Mouse (Mus musculus) limb, embryonic 12.5 days (tissue): Measurements from ENCODE around the gene Syce3. TPM values are rescaled to one million over a fixed set of nuclear protein-coding genes. Genes with fewer than 3 reads are reported as not detected.

Experiments
- ATAC-seq: fragments of 200-750 bp; cut with Nextera tagmentation; 2 replicates; pipeline ENCODE4 v1.8.0; 2017; ENCODE audit warnings: low read depth, moderate TSS enrichment; ENCODE audit not compliant: insufficient number of reproducible peaks, insufficient read depth, low FRiP score, low TSS enrichment
- H3K27ac ChIP-seq: fragments of 300-500 bp; sonication (generic); 2 replicates; pipeline ENCODE4 v1.5.1; 2016; ENCODE audit warnings: mild to moderate bottlenecking, moderate library complexity
- H3K27me3 ChIP-seq: fragments of 300-500 bp; sonication (generic); 2 replicates; pipeline ENCODE4 v1.6.1; 2016; ENCODE audit warnings: mild to moderate bottlenecking, moderate library complexity
- H3K36me3 ChIP-seq: fragments of 300-500 bp; sonication (generic); 2 replicates; pipeline ENCODE4 v1.6.1; 2016; ENCODE audit warnings: mild to moderate bottlenecking, moderate library complexity
- H3K4me1 ChIP-seq: fragments of 300-500 bp; sonication (generic); replicated peaks from 2 replicates; pipeline ENCODE4 v1.6.1; 2016
- H3K4me2 ChIP-seq: fragments of 300-500 bp; sonication (generic); 2 replicates; pipeline ENCODE4 v1.6.1; 2016; ENCODE audit warnings: mild to moderate bottlenecking, moderate library complexity
- H3K4me3 ChIP-seq: fragments of 300-500 bp; sonication (generic); replicated peaks from 2 replicates; pipeline ENCODE4 v1.5.1; 2016; ENCODE audit warnings: mild to moderate bottlenecking
- H3K9ac ChIP-seq: fragments of 300-500 bp; sonication (generic); replicated peaks from 2 replicates; pipeline ENCODE4 v1.6.1; 2016; ENCODE audit warnings: mild to moderate bottlenecking, moderate library complexity
- H3K9me3 ChIP-seq: fragments of 300-500 bp; sonication (generic); 2 replicates; pipeline ENCODE4 v1.6.1; 2016; ENCODE audit warnings: mild to moderate bottlenecking, moderate library complexity
- WGBS: fragments of 180-500 bp; shearing (Covaris S2); methylation state at CpG from one replicate; pipeline ENCODE4 v1.1.7; 2016; 5-methylcytosine and 5-hydroxymethylcytosine counted together
- polyA plus RNA-seq: library from polyadenylated mRNA; unstranded; fragments of >200 nt; fragmentation: Nextera tagmentation; extraction: Ambion mirVana; gene quantifications from 2 replicates; pipeline ENCODE4 v1.2.1, GENCODE M21; 2016

Gene Syce3
- polyA plus RNA-seq, 1 experiment from 2014 or later = not detected

DNA sequence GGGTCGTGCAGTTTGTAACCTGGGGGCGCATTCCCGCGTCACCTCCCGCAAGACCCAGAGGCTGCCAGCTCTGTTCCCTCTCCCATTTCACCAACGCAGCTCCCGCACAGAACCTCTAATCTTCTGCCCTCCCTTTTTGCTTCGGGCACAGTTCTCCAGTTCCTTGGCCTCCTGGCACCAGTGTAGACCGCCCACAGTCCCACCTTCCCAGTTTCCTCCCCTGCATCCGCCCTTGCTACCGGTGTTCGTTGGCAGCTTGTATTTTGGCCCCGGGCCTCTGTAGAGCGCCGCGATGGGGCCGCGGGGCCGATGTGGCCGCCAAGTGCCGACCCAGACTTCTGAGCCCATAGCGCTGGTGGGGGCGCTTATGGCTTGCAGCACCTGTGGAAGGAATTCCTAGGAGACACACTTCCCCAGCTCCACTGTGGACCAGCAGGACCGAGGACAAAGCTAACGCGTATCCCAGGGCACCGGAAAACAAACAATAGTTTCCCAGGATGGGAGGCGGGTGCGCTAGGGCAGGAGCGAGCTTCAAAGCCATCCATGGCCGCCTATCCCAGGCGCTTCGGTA, 31.4 kb downstream of the Syce3 start, which contains the start of gene Odf3b:
TSS of gene Odf3b (minus strand) at position 452 of the 571 bp plus-strand sequence.
- no peak for ATAC-seq
- H3K27ac ChIP-seq = no peak within 1 kb of the TSS
- WGBS = under 1% methylated on average over 33 of the region's 33 CpGs

DNA sequence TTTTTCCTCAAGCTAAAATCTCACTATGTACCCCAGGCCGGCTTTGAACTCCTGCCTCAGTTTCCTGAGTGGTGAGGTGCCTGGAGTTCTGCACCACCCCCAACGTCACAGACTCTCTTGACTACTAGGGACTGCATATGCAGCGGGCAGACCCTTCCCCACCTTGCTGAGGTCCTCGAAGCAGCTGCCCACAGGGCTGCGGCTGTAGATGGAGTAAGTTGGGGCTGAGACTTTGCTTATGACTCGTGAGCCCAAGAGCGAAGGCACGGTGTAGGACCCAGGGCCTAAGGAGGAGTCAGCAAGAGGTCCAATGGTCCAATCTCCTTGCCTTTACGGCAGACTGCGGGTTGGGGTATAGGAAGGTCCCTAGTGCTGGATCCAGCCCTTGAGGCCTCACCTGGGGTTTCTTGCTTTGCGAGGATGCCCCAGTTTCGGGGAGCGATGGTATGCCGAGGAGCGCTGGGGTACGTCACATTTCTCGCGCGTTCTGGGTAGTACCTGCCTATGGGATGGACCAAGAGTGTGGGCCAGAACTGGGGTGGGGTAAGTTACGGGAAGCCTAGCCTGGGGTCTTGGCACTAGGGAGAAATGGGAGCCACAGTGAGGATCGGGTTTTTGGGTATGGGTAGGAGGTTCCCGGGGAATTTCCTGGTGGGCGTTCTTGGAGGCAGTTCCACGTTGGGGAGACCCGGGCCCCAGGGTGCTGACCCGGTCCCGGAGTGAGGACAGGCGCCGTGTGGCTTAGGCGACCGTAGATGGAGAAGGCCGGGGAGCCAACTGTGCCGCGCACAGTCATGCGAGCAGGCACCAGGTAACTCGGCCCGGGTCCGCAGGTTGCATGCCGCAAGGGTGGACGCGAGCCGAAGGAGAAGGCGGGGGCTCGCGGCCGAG, 32.1 kb downstream of the Syce3 start:
- peaks cover 25% of the 10 kb centered on the region for H3K4me1 ChIP-seq
- peak overlapping the region; percentile 42 for H3K4me3 ChIP-seq
- H3K36me3 ChIP-seq = no peaks in the 10 kb centered on the region
- ATAC-seq = no peak
- peaks cover 49% of the 10 kb centered on the region for H3K27me3 ChIP-seq
- 11% methylated on average over 46 of the region's 46 CpGs for WGBS
- H3K9ac ChIP-seq = peak overlapping the region; percentile 53
- H3K9me3 ChIP-seq = no peaks in the 10 kb centered on the region
- H3K4me2 ChIP-seq = peak overlapping the region; percentile 74
- no peak overlapping the region for H3K27ac ChIP-seq

More for the DNA sequence above, 31.4 kb downstream of the Syce3 start, which contains the start of gene Odf3b:
- peaks cover 25% of the 10 kb centered on the region for H3K4me1 ChIP-seq
- H3K4me3 ChIP-seq = peak within 1 kb of the TSS; percentile 42
- peaks cover 49% of the 10 kb centered on the region for H3K27me3 ChIP-seq
- H3K36me3 ChIP-seq = no peaks in the 10 kb centered on the region
- no peaks in the 10 kb centered on the region for H3K9me3 ChIP-seq
- H3K9ac ChIP-seq = peak within 1 kb of the TSS; percentile 53
- peak within 1 kb of the TSS; percentile 74 for H3K4me2 ChIP-seq

DNA sequence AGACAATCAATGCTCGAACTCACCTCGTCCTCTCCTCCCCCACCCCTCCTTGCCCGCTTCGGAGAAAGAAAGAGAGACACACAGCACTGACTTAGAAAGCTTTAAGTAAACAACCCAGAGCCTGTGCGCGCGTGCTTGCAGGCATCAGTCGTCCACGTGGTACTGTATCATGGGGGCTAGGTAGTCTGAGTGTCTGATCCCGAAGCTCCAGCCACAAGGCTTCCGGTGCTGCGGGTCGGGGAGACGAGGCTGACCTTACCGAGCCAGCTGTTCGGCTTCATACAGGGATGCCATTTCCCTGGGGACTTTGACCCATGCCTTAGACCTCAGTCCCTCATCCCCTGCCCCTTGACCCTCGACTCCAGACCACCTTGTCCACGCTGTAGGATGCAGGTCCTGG, 32.9 kb downstream of the Syce3 start:
- Histone ChIP-seq H3K4me2 (peak overlapping the region; percentile 26; the same call in 1 of the 2 replicates), H3K4me3 (no peak overlapping the region), H3K9me3 (no peaks in the 10 kb centered on the region), H3K27ac (no peak overlapping the region), H3K27me3 (peaks cover 49% of the 10 kb centered on the region), H3K4me1 (peaks cover 31% of the 10 kb centered on the region), H3K9ac (no peak overlapping the region), H3K36me3 (peaks cover 7% of the 10 kb centered on the region)
- ATAC-seq = no peak
- 5% methylated on average over 18 of the region's 18 CpGs for WGBS

DNA sequence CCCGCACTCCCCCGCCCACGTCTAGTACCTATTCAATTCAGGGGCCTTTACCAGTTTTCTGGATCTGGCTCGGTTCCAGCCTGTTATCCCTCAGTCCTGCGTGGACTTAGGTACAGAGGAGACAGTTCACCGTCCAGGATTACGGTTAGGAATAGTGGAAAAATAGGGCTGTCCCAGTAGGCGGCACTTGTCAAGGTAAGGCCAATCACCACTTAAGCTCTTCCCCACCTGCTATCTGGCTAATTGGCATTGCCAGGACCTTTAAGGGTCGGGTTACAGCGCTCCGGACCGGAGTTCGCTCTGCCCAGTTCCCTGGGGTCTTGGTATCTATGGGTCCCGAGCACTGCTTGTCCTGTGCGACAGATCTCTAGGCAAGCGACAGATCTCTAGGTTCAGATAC, 33.3 kb downstream of the Syce3 start, which contains the start of gene Tymp:
TSS of gene Tymp (minus strand) at position 83 of the 400 bp plus-strand sequence.
- Histone ChIP-seq H3K4me3 (no peak within 1 kb of the TSS), H3K9ac (no peak within 1 kb of the TSS), H3K36me3 (peaks cover 11% of the 10 kb centered on the region), H3K4me1 (peaks cover 31% of the 10 kb centered on the region), H3K4me2 (peak within 1 kb of the TSS; percentile 26; the same call in 1 of the 2 replicates), H3K27ac (no peak within 1 kb of the TSS), H3K27me3 (peaks cover 49% of the 10 kb centered on the region), H3K9me3 (no peaks in the 10 kb centered on the region)
- ATAC-seq = no peak
- WGBS = 13% methylated on average over 16 of the region's 16 CpGs

DNA sequence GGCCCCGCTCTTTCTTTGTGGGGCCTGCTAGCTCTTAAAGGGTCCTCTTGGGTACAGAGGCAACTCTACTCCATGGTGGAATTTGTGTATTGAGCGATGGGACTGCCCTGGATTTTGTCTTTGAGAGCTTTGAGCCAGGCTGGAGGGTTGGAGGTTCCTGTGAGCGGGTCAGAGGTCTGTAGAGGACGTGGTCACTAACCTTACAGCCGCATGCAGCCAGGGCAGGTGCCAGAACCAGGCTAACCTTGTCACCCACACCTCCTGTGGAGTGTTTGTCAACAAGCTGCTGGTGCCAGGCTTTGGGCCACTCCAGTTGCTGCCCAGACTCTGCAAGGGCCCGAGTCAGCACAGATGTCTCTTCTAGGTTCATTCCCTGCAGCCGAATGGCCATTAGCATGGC, 34.3 kb downstream of the Syce3 start:
- no peak overlapping the region for H3K4me2 ChIP-seq
- H3K27ac ChIP-seq = no peak overlapping the region
- H3K9ac ChIP-seq = no peak overlapping the region
- no peak for ATAC-seq
- H3K4me1 ChIP-seq = peaks cover 31% of the 10 kb centered on the region
- no peak overlapping the region for H3K4me3 ChIP-seq
- H3K9me3 ChIP-seq = no peaks in the 10 kb centered on the region
- H3K27me3 ChIP-seq = peaks cover 48% of the 10 kb centered on the region
- WGBS = 77% methylated on average over 7 of the region's 7 CpGs
- peaks cover 20% of the 10 kb centered on the region for H3K36me3 ChIP-seq

DNA sequence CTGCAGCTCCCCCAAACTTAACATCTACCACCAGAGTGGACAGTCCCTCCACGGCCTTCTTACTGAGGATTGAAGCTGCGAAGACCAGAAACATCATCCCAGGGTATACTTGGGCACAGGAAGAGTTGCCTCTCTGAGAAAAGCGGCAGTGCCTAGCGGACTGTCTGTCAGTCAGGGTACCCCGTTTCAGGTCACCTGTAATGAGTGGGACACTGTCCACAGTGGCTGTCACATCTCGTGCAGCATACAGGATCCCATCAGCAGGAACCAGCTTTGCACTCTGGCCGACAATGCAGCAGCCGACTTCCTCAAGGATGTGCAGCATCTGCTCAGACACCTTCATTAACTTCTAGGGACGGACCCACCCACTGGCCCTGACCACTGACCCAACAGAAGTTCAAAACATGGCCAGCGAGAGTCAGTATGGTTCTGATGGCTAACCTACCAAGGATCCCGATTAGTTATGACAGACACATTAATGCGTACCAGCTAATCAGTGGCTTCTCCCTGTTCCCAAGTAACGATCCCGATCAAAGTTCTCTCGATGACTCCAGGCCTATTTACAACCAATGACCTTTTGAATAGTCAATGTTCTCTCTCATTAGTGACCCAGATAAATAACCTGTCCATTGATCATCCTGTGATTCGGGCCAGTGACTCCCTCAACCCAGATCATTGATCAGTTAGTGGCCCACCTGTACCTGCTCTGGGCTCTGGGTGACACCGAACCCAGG, 35.3 kb downstream of the Syce3 start:
- Histone ChIP-seq H3K4me1 (peaks cover 31% of the 10 kb centered on the region), H3K36me3 (peaks cover 31% of the 10 kb centered on the region), H3K4me2 (0 out of 2 replicates have a peak overlapping the region, but pooled peaks have one; percentile 78), H3K4me3 (no peak overlapping the region), H3K27ac (no peak overlapping the region), H3K9ac (no peak overlapping the region; the same call in 1 of the 2 replicates), H3K9me3 (no peaks in the 10 kb centered on the region), H3K27me3 (peaks cover 40% of the 10 kb centered on the region)
- WGBS = 92% methylated on average over 17 of the region's 17 CpGs
- ATAC-seq = no peak

DNA sequence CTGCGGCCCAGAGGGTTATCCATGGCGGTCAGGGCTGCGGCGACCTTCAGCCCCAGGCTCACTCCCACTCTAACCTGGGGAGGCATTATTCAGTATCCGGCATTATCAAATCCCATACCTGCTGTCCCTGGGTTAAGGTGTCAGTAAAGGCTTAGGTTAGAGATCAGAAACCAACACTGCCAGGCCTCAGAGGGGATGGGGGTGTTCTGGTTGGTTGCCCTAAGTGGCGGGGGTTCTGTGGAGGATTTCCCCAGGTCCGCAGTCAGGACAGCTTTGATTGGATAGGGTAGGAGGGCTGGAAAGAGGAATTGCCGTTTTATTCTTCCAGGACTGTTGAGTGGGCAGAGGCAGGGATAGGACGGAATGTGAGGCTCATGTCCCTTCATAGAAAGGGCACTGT, 36.0 kb downstream of the Syce3 start:
- Histone ChIP-seq H3K27me3 (peaks cover 36% of the 10 kb centered on the region), H3K9me3 (no peaks in the 10 kb centered on the region), H3K4me2 (peak overlapping the region; percentile 78), H3K4me3 (peak overlapping the region; percentile 64), H3K4me1 (peaks cover 28% of the 10 kb centered on the region), H3K36me3 (peaks cover 37% of the 10 kb centered on the region), H3K27ac (peak overlapping the region; percentile 94), H3K9ac (peak overlapping the region; percentile 77)
- whole genome bisulfite sequencing = 51% methylated on average over 9 of the region's 9 CpGs
- ATAC-seq = no peak

DNA sequence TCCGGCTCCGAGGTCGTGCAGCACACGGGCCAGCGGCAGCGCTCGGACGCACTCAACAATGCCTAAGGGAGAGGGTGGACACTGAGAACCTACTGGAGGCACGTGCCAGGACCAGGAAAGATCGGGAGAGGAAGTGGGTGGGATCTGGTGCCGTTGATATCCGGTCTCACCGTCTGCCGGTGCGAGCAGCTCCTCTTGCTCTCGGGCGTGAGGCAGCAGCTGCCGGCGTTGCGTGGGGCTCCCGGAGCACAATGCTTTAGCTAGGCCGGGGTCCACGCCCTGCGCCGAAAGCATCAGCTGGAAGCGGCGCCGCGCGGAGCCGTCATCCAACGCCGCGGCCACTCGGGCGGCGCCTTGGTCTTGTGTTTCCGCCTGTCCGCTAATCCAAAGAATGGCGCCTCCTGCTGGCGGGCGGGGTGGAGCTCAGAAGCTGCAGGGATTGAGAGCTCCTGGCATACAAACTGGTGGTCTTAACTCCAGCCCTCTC, 36.5 kb downstream of the Syce3 start, which contains the start of gene Sco2:
TSS of gene Sco2 (minus strand) at position 85 of the 487 bp plus-strand sequence.
- peak within 1 kb of the TSS; percentile 94 for H3K27ac ChIP-seq
- under 1% methylated on average over 42 of the region's 42 CpGs for WGBS
- H3K9me3 ChIP-seq = no peaks in the 10 kb centered on the region
- peak within 1 kb of the TSS; percentile 78 for H3K4me2 ChIP-seq
- ATAC-seq = peak; percentile 56
- H3K9ac ChIP-seq = peak within 1 kb of the TSS; percentile 77
- H3K4me1 ChIP-seq = peaks cover 23% of the 10 kb centered on the region
- H3K27me3 ChIP-seq = peaks cover 31% of the 10 kb centered on the region
- H3K4me3 ChIP-seq = peak within 1 kb of the TSS; percentile 64
- peaks cover 43% of the 10 kb centered on the region for H3K36me3 ChIP-seq

DNA sequence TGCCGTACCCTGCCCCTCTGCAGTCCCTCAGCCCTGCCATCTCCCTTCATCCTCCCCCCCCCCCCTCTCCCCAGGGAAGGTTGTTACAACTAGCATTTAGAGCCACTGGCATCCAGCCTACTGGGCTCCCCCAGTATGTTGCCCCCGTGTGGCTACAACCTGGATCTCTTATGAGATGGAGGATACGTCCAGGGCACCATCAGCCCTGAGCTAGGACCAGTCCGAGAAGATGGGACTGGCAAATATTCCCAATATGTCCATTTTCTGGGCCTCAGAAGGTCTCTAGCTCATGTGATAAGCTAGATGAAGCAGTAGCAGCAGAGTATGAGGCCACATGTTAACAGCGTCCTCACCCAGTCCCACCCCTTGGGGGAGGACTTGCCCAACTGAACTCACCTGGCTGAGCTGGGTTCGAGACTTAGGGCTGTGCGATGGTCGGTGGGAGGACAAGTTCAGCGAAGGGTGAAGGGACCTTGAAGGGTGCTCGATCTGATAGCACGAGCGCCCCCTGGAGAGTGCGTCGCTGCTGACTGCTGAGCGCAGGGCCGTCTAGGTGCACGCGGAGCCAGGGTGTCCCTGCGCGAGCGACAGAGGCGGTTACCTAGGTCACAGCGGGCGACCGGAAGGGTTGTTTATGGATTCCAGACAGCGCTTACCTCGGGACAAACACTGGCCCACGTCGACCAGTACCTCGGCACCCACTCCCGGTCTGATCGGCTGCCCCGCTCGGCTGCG, 37.1 kb downstream of the Syce3 start:
- H3K27ac ChIP-seq = peak overlapping the region; percentile 94
- ATAC-seq = peak; percentile 56
- peaks cover 18% of the 10 kb centered on the region for H3K4me1 ChIP-seq
- peak overlapping the region; percentile 78 for H3K4me2 ChIP-seq
- peak overlapping the region; percentile 64 for H3K4me3 ChIP-seq
- WGBS = 2% methylated on average over 35 of the region's 35 CpGs
- H3K27me3 ChIP-seq = peaks cover 25% of the 10 kb centered on the region
- H3K9ac ChIP-seq = peak overlapping the region; percentile 77
- H3K9me3 ChIP-seq = no peaks in the 10 kb centered on the region
- H3K36me3 ChIP-seq = peaks cover 49% of the 10 kb centered on the region

DNA sequence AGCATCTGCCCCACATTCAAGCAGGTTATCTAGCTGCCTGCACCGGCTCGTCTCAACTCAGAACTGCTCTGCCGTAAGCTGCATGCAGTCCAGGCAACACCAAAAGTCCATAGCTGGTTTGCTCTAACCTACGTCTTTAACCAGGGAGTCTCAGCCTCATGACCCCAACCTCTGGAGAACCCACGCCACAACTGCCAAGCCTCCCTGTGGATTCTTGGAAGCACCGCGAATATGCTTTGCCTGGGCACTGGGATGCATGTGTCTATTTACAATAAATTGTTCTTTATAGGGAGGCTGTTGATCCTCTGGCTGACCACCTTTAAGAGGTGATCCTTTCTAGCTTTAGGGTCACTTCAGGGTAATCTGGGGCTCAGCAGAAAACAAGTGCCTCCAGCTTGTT, 37.8 kb downstream of the Syce3 start:
- 0 out of 2 replicates have a peak overlapping the region, but pooled peaks have one; percentile 94 for H3K27ac ChIP-seq
- H3K9ac ChIP-seq = no peak overlapping the region; the same call in 1 of the 2 replicates
- peaks cover 55% of the 10 kb centered on the region for H3K36me3 ChIP-seq
- H3K4me2 ChIP-seq = peak overlapping the region; percentile 78
- H3K9me3 ChIP-seq = no peaks in the 10 kb centered on the region
- H3K4me3 ChIP-seq = peak overlapping the region; percentile 64; the same call in 1 of the 2 replicates
- peaks cover 17% of the 10 kb centered on the region for H3K4me1 ChIP-seq
- H3K27me3 ChIP-seq = peaks cover 18% of the 10 kb centered on the region
- WGBS = 86% methylated on average over 7 of the region's 7 CpGs
- ATAC-seq = no peak
